Mouse (Mus musculus) forebrain, postnatal 0 days (tissue): ENCODE measurements around the gene Tecta. TPM values are rescaled to one million over a fixed set of nuclear protein-coding genes. Genes with fewer than 3 reads are reported as not detected.

Experiments
- ATAC-seq: fragments of 200-750 bp; cut with Nextera tagmentation; 2 replicates; pipeline ENCODE4 v1.8.0; 2017; ENCODE audit warnings: mild to moderate bottlenecking, moderate library complexity
- DNase-seq: peaks from one replicate; pipeline ENCODE4 v3.0.0-alpha.2; 2015
- H3K27ac ChIP-seq: fragments of 300-500 bp; sonication (generic); 2 replicates; pipeline ENCODE4 v1.5.1; 2014; ENCODE audit warnings: low read depth, mild to moderate bottlenecking, antibody characterized with exemption, low read length, moderate library complexity, mixed read lengths
- H3K27me3 ChIP-seq: fragments of 300-500 bp; sonication (generic); 2 replicates; pipeline ENCODE4 v1.6.1; 2014; ENCODE audit warnings: mild to moderate bottlenecking, low read length, mixed read lengths; ENCODE audit not compliant: insufficient read depth
- H3K36me3 ChIP-seq: fragments of 300-500 bp; sonication (generic); 2 replicates; pipeline ENCODE4 v1.6.1; 2014; ENCODE audit warnings: mild to moderate bottlenecking, moderate library complexity; ENCODE audit not compliant: insufficient read depth
- H3K4me1 ChIP-seq: fragments of 300-500 bp; sonication (generic); 2 replicates; pipeline ENCODE4 v1.6.1; 2014; ENCODE audit warnings: antibody characterized with exemption; ENCODE audit not compliant: insufficient read depth
- H3K4me2 ChIP-seq: fragments of 300-500 bp; sonication (generic); 2 replicates; pipeline ENCODE4 v1.6.1; 2014; ENCODE audit warnings: low read depth, mild to moderate bottlenecking, moderate library complexity
- H3K4me3 ChIP-seq: fragments of 300-500 bp; sonication (generic); 2 replicates; pipeline ENCODE4 v1.5.1; 2014; ENCODE audit warnings: low read depth, low read length, mixed read lengths
- H3K9ac ChIP-seq: fragments of 300-500 bp; sonication (generic); 2 replicates; pipeline ENCODE4 v1.6.1; 2014; ENCODE audit warnings: mild to moderate bottlenecking
- H3K9me3 ChIP-seq: fragments of 300-500 bp; sonication (generic); 2 replicates; pipeline ENCODE4 v1.6.1; 2016; ENCODE audit warnings: low read length
- CTCF ChIP-seq: sonication (generic); IDR thresholded peaks from 2 replicates; pipeline ENCODE4 v1.5.1; 2016; ENCODE audit warnings: antibody characterized with exemption, control low read depth, low read depth
- WGBS: fragments of 180-500 bp; shearing (Covaris S2); extraction: QIAGEN DNeasy Blood & Tissue Kit; methylation state at CpG from one replicate; pipeline ENCODE4 v1.1.7; 2014; 5-methylcytosine and 5-hydroxymethylcytosine counted together
- polyA plus RNA-seq: library from polyadenylated mRNA; unstranded; fragments of >200 nt; fragmentation: Nextera tagmentation; extraction: Ambion mirVana; gene quantifications from 2 replicates; pipeline ENCODE4 v1.2.1, GENCODE M21; 2015
- total RNA-seq: library from RNA; depleted of rRNA; stranded (reverse); fragments of >200 nt; gene quantifications from 2 replicates; pipeline ENCODE4 v1.2.3, GENCODE M21; 2014

Gene Tecta
- total and polyA plus RNA-seq, 2 experiments from 2014 or later, result 0.36 to 0.43 TPM

DNA sequence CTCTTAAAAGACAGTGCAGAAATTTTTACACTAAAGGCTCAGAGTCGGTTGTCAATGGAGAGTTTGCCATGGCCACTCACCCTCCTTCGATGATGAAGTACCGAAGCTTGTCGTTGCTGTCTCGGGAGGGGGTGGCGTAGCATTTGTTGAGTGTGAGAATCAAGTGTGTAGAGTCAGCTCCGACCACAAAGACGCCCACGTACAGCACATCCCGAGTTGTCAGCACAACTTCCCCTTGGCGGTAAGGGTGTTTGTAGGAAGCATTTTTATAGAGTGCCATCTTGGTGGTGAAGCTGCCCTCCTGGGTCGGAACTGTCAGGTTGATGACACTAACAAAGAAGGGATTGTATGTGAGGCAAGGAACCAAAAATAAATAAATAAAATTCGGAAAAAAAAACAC is 62.7 kb downstream of the Tecta start:
- DNase-seq (no peak), ATAC-seq (no peak)
- H3K4me3 ChIP-seq, result no peak overlapping the region
- H3K27ac ChIP-seq, result no peak overlapping the region
- H3K4me2 ChIP-seq, result no peak overlapping the region
- no peaks in the 10 kb centered on the region for H3K4me1 ChIP-seq
- H3K36me3 ChIP-seq, result no peaks in the 10 kb centered on the region
- no peak for TF ChIP-seq CTCF
- H3K9ac ChIP-seq, result no peak overlapping the region
- no peaks in the 10 kb centered on the region for H3K27me3 ChIP-seq
- 88% methylated on average over 13 of the region's 13 CpGs for WGBS
- no peaks in the 10 kb centered on the region for H3K9me3 ChIP-seq

DNA sequence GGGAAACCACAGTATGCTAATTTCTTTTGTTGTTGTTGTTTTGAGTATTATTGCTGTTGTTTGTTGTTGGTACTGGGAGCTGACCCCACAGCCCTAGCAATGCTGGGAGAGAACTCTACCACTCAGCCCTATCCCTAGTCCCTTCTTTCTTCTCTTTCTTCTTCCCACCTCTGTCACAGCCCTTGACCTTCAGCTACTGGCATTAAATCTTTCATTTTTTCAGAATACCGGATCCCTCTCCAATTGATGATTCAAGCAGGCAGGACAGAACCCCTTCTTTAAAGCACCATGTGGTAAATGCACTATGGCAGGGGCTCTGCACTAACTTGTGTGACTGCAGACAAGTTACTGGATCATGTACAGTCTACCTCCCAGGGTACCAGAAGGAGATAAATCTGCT is 63.2 kb downstream of the Tecta start:
- Histone ChIP-seq H3K36me3 (no peaks in the 10 kb centered on the region), H3K4me1 (no peaks in the 10 kb centered on the region), H3K4me3 (no peak overlapping the region), H3K27ac (no peak overlapping the region), H3K9me3 (no peaks in the 10 kb centered on the region), H3K9ac (no peak overlapping the region), H3K27me3 (no peaks in the 10 kb centered on the region), H3K4me2 (no peak overlapping the region)
- DNase-seq (no peak), ATAC-seq (no peak)
- no peak for TF ChIP-seq CTCF
- 88% methylated on average over 1 of the region's 1 CpGs for WGBS

DNA sequence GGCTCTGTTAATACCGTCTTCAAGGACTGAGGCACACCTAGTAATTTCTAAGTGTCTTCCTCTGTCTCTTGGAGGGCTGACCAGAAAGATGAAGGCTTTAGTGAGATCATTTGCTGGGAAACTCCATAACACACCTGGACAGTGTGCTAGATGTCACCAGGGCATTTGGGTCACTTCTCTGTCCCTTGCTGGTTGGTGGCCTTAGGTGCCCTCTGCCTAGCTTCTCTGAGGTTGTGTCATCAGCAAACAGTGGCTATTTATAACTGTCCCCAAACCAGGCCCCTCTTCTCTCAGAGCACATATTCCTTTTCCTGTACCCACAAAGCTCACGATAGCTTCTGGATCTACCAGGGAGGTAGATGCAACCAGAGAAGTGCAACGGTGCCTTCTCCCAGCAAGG is 64.8 kb downstream of the Tecta start:
- DNase-seq, result no peak
- WGBS, result 94% methylated on average over 3 of the region's 3 CpGs
- TF ChIP-seq CTCF, result no peak
- Histone ChIP-seq H3K4me3 (no peak overlapping the region), H3K36me3 (no peaks in the 10 kb centered on the region), H3K9me3 (no peaks in the 10 kb centered on the region), H3K4me1 (no peaks in the 10 kb centered on the region), H3K27ac (no peak overlapping the region), H3K4me2 (no peak overlapping the region), H3K9ac (no peak overlapping the region), H3K27me3 (no peaks in the 10 kb centered on the region)
- ATAC-seq, result no peak

DNA sequence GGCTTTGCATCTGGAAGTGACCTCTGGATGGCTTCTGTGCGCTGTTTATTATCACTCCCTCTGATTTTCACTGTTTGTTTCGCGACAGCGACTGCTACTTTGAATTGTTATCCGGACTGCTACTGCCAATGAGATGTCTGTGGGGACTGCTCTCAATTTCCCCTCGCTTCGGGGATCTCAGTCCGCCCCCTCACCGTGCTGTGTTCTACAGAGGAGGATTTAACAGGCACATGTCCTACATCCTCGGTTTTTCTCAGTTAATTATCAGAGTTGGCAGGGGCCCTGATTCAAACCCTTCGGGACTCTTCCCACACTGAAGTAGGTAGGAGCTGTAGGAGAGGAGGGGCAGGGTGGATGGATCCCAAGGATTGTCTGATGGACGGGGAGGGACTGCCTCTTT is 67.0 kb downstream of the Tecta start:
- H3K4me3 ChIP-seq, result no peak overlapping the region
- no peaks in the 10 kb centered on the region for H3K27me3 ChIP-seq
- H3K36me3 ChIP-seq, result no peaks in the 10 kb centered on the region
- no peak overlapping the region for H3K27ac ChIP-seq
- ATAC-seq (no peak), DNase-seq (no peak)
- H3K4me2 ChIP-seq, result no peak overlapping the region
- WGBS, result 75% methylated on average over 12 of the region's 12 CpGs
- no peaks in the 10 kb centered on the region for H3K4me1 ChIP-seq
- H3K9me3 ChIP-seq, result no peaks in the 10 kb centered on the region
- no peak for TF ChIP-seq CTCF
- H3K9ac ChIP-seq, result no peak overlapping the region

DNA sequence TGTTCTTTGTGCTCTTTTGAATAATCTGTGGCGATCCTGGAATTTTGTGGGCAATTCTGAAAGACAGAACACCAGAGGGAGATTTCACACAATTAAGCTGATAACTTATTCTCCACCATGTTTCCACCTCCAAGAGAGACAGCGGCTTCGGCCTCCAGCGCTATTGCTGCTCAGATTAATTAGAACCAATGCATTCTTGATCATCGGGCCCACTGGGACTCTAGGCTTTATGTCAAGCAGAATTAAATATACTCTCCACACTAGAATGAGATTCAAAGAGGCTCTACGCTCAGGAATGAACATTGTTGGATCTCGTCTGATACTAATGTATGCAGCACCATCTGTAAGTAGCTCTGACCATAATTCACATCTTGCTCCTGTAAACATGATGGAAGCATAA is 68.4 kb downstream of the Tecta start:
- ATAC-seq (no peak), DNase-seq (no peak)
- no peaks in the 10 kb centered on the region for H3K9me3 ChIP-seq
- WGBS, result 70% methylated on average over 7 of the region's 7 CpGs
- no peak overlapping the region for H3K4me3 ChIP-seq
- H3K36me3 ChIP-seq, result no peaks in the 10 kb centered on the region
- no peak overlapping the region for H3K4me2 ChIP-seq
- no peak overlapping the region for H3K9ac ChIP-seq
- H3K4me1 ChIP-seq, result no peaks in the 10 kb centered on the region
- TF ChIP-seq CTCF, result no peak
- no peak overlapping the region for H3K27ac ChIP-seq
- no peaks in the 10 kb centered on the region for H3K27me3 ChIP-seq

DNA sequence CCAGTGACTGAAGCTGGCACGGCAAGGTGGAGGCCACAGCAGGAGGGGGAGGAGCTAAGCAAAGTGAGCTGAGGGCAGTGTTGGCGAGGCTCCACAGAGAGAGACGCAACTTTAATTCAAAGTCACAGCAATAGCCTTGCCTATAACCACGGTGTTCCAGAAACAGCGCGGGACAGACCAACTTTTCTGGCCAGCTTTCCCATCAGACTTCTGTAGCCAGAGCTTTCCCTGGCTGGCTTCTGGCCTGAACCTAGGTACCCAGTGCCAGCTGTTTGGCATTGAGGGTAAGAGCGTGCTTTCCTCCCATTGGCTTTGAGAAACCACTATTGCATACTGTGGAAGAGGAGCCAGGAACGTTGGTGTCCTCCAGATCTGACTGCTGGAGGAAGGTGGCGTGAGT is 70.0 kb downstream of the Tecta start:
- Histone ChIP-seq H3K9me3 (no peaks in the 10 kb centered on the region), H3K4me3 (no peak overlapping the region), H3K4me1 (no peaks in the 10 kb centered on the region), H3K27me3 (no peaks in the 10 kb centered on the region), H3K27ac (no peak overlapping the region), H3K9ac (no peak overlapping the region), H3K4me2 (no peak overlapping the region), H3K36me3 (no peaks in the 10 kb centered on the region)
- no peak for TF ChIP-seq CTCF
- ATAC-seq (no peak), DNase-seq (no peak)
- WGBS, result 64% methylated on average over 9 of the region's 9 CpGs

DNA sequence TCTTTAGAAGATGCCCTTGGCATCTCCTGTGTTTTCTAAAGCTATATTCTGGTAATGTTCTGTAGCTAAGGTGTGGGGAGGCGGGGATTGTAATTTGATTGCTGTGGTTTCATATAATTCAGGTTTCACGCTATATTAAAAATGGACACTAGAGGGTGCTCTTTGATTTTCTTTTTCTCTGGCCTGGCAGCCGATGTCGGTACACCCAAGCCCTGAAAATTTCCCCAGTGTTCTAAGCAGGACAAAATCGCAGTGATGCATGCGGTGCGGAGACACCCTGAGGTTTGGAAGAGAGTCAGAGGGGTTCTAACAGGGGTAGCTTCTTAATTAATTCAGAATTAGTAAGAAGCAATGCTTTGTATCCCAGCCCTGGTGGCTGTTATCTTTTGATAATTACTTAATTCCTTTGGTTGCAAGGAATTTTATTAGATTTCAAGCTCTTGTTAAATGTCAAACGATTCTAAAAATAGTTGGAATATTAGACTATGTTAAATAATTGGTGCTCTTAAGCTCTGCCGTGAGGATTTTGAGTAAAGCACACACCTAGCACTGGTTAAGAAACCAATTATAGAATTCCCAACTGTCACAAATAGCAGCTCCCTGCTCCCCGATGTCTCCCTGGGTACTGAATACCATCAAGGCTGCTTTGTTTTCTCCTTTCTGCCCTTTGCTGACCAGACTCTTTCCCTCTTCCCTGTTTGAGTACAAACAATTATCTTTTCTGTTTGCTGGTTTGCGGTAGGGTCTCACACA is 72.9 kb downstream of the Tecta start:
- H3K9ac ChIP-seq, result no peak overlapping the region
- peak overlapping the region; percentile 51; the same call in 1 of the 2 replicates for H3K27ac ChIP-seq
- WGBS, result 17% methylated on average over 11 of the region's 11 CpGs
- no peak overlapping the region for H3K4me3 ChIP-seq
- ATAC-seq, result peak; percentile 93
- H3K9me3 ChIP-seq, result no peaks in the 10 kb centered on the region
- TF ChIP-seq CTCF, result peak; percentile 78
- H3K4me2 ChIP-seq, result no peak overlapping the region
- no peaks in the 10 kb centered on the region for H3K36me3 ChIP-seq
- peak; percentile 87 for DNase-seq
- H3K4me1 ChIP-seq, result no peaks in the 10 kb centered on the region
- H3K27me3 ChIP-seq, result no peaks in the 10 kb centered on the region
